Mouse (Mus musculus) cerebellum, adult 9-11 months (tissue): Measurements from ENCODE around the gene Zbtb16.

Source experiments
- DNase-seq: peaks from one replicate; pipeline ENCODE4 v3.0.0; 2022

Gene Zbtb16

GRCm38 (mm10) chr9:48801322-48801721 lies 34.7 kb downstream of the Zbtb16 start:
- DNase-seq: no peak

GRCm38 (mm10) chr9:48800627-48801026 lies 35.4 kb downstream of the Zbtb16 start:
- DNase-seq: no peak

GRCm38 (mm10) chr9:48798044-48798443 lies 38.0 kb downstream of the Zbtb16 start:
- no peak for DNase-seq

- DNase-seq: no peak
Measured at GRCm38 (mm10) chr9:48796267-48796822, 39.7 kb downstream of the Zbtb16 start.

- no peak for DNase-seq
Measured at GRCm38 (mm10) chr9:48795740-48796139, 40.3 kb downstream of the Zbtb16 start.

- no peak for DNase-seq
Measured at GRCm38 (mm10) chr9:48795095-48795494, 40.9 kb downstream of the Zbtb16 start.

- DNase-seq: no peak
Measured at GRCm38 (mm10) chr9:48794463-48794862, 41.6 kb downstream of the Zbtb16 start.

- DNase-seq: no peak
Measured at GRCm38 (mm10) chr9:48793638-48794188, 42.3 kb downstream of the Zbtb16 start.

GRCm38 (mm10) chr9:48790575-48790974 lies 45.4 kb downstream of the Zbtb16 start:
- no peak for DNase-seq

- no peak for DNase-seq
Measured at GRCm38 (mm10) chr9:48787906-48788410, 48.1 kb downstream of the Zbtb16 start.

GRCm38 (mm10) chr9:48787321-48787720 lies 48.7 kb downstream of the Zbtb16 start:
- DNase-seq: no peak

- no peak for DNase-seq
Measured at GRCm38 (mm10) chr9:48786814-48787213, 49.2 kb downstream of the Zbtb16 start.

- no peak for DNase-seq
Measured at GRCm38 (mm10) chr9:48784937-48785336, 51.1 kb downstream of the Zbtb16 start.

GRCm38 (mm10) chr9:48783292-48783691 lies 52.7 kb downstream of the Zbtb16 start:
- DNase-seq: no peak

- no peak for DNase-seq
Measured at GRCm38 (mm10) chr9:48782284-48783060, 53.5 kb downstream of the Zbtb16 start.

- DNase-seq: no peak
Measured at GRCm38 (mm10) chr9:48776268-48776667, 59.8 kb downstream of the Zbtb16 start.

- no peak for DNase-seq
Measured at GRCm38 (mm10) chr9:48775561-48775960, 60.5 kb downstream of the Zbtb16 start.

GRCm38 (mm10) chr9:48773710-48774109 lies 62.3 kb downstream of the Zbtb16 start:
- DNase-seq: no peak

- DNase-seq: no peak
Measured at GRCm38 (mm10) chr9:48773130-48773529, 62.9 kb downstream of the Zbtb16 start.

GRCm38 (mm10) chr9:48771504-48771903 lies 64.5 kb downstream of the Zbtb16 start:
- DNase-seq: no peak

- DNase-seq: no peak
Measured at GRCm38 (mm10) chr9:48768965-48769364, 67.1 kb downstream of the Zbtb16 start.

GRCm38 (mm10) chr9:48767666-48768432 lies 68.2 kb downstream of the Zbtb16 start:
- no peak for DNase-seq

- no peak for DNase-seq
Measured at GRCm38 (mm10) chr9:48765927-48766326, 70.1 kb downstream of the Zbtb16 start.
